Mouse (Mus musculus): ENCODE measurements at regions not wholly inside any gene's neighbourhood (a gene's known extent, or its start where the extent isn't known, plus 50 kb on each side); places are given as distances from the start of the nearest gene placed in this dataset.

DNA sequence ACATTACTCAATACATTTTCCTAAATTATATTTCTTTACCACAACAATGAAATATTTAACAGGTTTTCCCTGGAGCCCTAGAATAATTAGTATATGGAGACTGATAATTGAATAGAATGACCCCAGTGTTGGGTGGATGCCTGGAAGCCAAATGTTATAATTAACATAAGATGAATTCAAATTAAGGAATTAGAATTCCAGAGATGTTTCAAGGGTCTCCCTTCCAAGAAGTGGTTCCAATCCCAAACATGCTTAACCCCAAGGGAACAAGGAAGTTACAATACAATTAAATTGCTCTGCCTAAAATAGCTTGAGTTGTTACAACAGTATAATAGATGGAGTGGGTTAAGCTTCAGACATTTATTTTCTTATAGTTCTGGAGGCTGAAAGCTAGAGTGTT is 185.3 kb upstream of the Adam34 start:
- Histone ChIP-seq H3K9me3 (replicated peaks; ENCODE audit: low read length) (no peaks in the 10 kb centered on the region), H3K9ac (ENCODE audit: low read depth, low read length) (no peak overlapping the region), H3K4me3 (replicated peaks; ENCODE audit: low read depth, low read length) (no peak overlapping the region), H3K36me3 (ENCODE audit: insufficient read depth, low read length) (no peaks in the 10 kb centered on the region), H3K4me1 (replicated peaks; ENCODE audit: insufficient read depth, low read length) (no peaks in the 10 kb centered on the region), H3K4me2 (ENCODE audit: low read length) (no peak overlapping the region), H3K27me3 (ENCODE audit: insufficient read depth, low read length) (no peaks in the 10 kb centered on the region), H3K27ac (no peak overlapping the region)
- DNase-seq (ENCODE audit: low spot score) (peak; percentile 4), ATAC-seq (replicated peaks; ENCODE audit: low FRiP score, low read depth) (no peak)
- TF ChIP-seq CTCF (IDR thresholded peaks at IDR 0.05; ENCODE audit: low read depth): no peak

DNA sequence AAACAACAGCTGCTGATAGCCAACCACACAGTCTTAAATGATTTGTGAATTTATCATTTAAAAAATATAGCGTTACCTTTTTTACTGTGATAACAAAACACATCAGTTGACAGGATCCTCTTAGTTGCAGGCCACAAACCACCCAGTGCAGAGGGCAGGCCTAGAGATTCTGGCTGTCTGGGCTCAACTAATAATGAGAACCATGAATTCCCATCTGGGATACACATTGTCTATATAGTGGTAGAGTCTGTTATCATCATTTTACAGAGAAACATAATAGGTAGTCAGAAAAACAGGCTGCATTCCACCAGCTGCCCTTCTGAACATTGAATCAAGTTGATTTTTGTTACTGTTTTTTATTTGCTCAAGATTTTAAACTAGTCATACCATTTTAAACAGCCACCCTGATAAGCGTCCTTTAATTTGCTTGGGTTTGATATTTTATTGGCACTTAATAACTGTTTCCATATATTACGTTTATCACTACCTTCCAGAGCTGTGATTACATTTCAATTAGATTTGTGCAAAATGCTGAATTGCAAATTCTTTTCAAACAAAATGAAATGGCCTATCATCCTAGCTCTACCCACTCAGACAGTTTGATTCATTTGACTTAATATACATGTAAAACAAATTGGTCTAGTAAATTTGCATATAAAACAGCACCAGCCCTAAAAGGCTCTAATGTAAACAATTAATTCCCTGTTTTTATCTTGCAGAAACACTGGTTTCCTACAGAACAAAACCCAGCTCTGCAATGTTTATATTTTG is 144.2 kb upstream of the Adam34 start:
- H3K27ac ChIP-seq: no peak overlapping the region
- 82% methylated on average over 3 of the region's 3 CpGs for WGBS
- no peak for ATAC-seq (replicated peaks; ENCODE audit: low FRiP score, low read depth)

More for the DNA sequence above, 144.2 kb upstream of the Adam34 start:
- Histone ChIP-seq H3K9ac (ENCODE audit: low read depth, low read length) (no peak overlapping the region), H3K4me2 (ENCODE audit: low read length) (no peak overlapping the region), H3K27me3 (ENCODE audit: insufficient read depth, low read length) (no peaks in the 10 kb centered on the region), H3K4me1 (replicated peaks; ENCODE audit: insufficient read depth, low read length) (no peaks in the 10 kb centered on the region), H3K36me3 (ENCODE audit: insufficient read depth, low read length) (no peaks in the 10 kb centered on the region), H3K9me3 (replicated peaks; ENCODE audit: low read length) (no peaks in the 10 kb centered on the region), H3K4me3 (replicated peaks; ENCODE audit: low read depth, low read length) (no peak overlapping the region)
- no peak for DNase-seq (ENCODE audit: low spot score)
- TF ChIP-seq CTCF (IDR thresholded peaks at IDR 0.05; ENCODE audit: low read depth): no peak

Data from kidney, postnatal 0 days (tissue).